Mouse (Mus musculus) liver, adult 2 months (tissue): ENCODE measurements at regions not wholly inside any gene's neighbourhood (a gene's known extent, or its start where the extent isn't known, plus 50 kb on each side); places are given as distances from the start of the nearest gene placed in this dataset.

ENCODE experiments used
- CTCF ChIP-seq: fragments of 200-500 bp; IDR thresholded peaks from 2 replicates; pipeline ENCODE4 v1.5.1; 2011; ENCODE audit warnings: low read depth, low read length, control low read depth
- POLR2A ChIP-seq: fragments of 200-500 bp; IDR thresholded peaks from 2 replicates; pipeline ENCODE4 v1.6.1; 2011; ENCODE audit warnings: low read length, control low read depth; ENCODE audit not compliant: insufficient read depth; ENCODE audit errors: extremely low read depth

GRCm38 (mm10) chr10:51154743-51155142, 260.2 kb downstream of the Sim1 start:
- TF ChIP-seq CTCF (no peak), POLR2A (no peak)
